Mouse (Mus musculus) skeletal muscle tissue, adult 2 months (tissue): ENCODE measurements around the gene Slco2b1.

Experiments
- DNase-seq: peaks from one replicate; pipeline ENCODE4 v3.0.0-alpha.2; 2012; ENCODE audit warnings: low read depth, low spot score

The Slco2b1 gene

DNA sequence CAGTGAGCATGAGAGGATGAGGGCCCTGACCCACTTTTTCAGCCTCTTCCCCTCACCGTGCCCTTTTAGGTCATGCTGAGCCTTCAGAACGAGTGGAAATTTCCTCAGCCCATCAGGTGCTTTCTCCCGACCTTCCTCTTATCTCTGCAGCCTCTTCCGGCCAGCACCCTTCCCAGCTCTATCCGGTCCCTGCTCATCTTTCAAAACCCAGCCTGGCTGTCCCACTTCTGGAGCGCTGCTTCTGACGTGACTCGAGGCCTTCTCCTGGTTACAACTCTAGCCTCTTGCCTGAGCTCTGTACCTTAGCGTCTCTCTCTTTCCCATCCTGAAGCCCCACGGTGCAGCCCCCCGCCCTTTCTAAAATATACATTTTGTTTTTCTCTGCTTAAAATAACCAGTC is 56.9 kb downstream of the Slco2b1 start:
- DNase-seq, result no peak

DNA sequence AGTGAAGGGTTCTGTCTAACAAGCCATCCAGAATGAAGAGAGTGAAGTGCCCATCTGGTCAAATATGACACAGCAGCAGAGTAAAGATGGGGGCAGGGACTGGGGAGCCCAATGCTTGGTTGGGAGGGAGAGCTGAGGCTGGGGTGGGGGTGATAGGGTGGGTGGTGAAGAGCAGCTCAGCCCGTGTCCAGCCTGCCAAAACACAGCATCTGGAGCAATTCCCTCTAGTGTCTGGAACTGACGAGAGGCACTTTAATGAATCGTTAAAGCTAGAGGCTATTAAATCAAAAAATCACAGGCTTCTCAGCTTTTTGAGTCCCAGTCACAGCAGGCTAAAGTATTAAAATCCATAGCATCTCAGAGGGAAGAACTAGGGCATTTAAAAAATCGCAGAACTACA is 61.6 kb downstream of the Slco2b1 start:
- DNase-seq, result no peak

DNA sequence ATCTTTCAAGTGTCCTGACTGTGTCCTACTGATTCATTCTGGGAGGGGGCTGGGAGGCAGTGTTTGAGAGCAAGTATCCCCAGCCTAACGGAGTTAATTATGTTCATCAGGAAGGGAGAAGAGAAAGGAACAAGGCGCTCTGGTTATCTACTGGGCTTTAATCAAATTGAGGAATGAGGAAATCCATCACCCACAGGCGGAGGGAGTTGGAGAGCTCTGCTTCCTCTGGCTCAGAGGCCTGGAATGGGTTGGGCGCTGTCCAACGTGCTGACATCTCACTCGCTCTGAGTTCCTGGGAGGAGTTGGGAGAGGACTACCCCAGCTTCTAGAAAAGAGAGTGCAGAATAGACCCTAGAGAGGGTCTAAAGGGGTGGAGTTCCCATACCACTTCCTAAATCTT is 62.5 kb downstream of the Slco2b1 start:
- DNase-seq, result no peak

DNA sequence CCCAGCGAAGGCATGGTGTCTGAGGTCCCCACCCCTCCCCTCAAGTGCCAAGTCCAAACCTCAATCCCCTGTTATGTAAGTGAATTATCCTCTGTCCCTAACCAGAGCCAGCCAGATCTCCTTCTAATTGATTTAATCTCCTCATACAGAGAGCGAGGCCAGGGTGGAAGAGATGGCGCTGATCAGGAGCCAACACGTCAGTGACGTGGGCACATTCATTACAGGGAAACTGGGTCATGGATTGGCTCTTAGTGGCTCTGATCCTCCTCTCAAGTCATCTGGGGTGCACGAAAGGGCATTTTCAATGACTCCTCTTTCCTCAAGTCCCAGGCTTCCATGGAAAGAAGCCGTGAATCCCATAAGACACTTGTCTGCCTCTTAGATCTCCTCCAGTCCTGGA is 66.4 kb downstream of the Slco2b1 start:
- no peak for DNase-seq

DNA sequence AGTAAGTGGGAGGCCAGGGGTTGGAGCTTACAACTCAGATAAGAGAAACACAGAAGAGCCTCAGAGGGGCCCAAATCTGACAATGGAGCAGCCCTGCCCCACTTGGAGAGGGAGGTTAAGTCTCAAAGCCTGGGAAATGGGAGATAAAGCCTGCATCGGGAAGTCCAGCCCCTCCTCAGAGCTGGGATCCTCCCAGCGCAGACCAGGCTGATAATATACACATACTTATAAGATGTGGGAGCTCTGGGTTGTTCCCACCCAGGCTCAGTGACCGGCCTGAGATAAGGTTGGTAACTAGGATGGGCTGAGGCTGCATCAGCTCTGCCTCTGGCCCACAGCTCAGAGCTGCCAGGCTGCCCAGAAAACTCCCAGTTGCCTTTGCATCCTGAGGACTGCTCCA is 69.1 kb downstream of the Slco2b1 start:
- DNase-seq, result no peak

DNA sequence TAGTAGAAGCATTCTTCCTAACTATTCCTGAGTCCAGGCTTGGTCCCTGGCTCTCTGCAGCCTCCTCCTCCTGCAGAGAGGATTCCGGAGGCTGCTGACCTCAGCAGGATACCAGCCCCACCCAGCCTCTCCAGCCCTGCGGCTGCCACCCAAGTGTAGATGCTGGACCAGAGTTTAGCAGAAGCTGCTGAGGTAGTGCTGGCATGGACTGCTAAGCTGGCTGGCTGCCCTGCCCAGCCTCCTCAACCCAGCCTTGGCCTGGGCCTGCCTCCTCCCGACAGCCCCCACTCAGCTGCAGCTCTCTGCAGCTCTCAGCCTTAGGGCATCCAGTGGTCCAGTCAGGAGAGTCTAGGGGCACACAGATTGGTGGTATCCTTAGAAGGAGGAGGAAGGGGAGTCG is 69.9 kb downstream of the Slco2b1 start:
- DNase-seq, result peak; percentile 93

DNA sequence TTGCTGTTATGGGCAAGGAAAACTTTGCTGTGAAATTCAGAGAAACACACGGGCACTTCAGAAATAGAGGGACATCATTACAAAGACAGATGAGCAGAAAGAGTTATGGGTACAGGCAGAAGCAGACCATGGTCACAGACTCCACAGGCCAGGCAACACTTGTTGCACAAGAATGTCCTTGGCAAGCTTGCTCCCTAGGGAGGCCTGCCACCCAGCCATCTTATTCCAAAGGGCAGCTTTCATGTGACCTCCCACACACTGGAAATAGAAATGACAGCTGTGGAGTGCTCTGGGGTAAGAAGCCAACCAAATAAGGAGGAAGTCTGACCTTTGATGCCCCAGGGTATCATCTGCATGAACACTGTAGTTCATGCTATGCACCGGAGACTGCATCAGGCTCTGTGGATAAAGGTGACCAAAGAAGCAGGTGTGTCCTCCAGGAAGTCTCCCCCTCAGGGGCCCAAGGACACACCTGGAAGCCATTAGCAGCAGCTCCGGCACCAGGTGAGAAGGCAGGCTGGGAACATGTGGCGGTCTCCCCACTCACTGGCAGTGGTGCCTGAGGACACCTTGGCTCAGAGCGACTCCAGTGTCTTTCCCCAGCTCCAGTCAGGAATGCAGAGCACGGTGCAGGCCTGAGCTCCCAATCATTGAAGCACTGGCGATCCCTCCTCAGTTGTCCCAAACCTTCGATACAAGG is 77.0 kb downstream of the Slco2b1 start:
- DNase-seq, result peak; percentile 97

DNA sequence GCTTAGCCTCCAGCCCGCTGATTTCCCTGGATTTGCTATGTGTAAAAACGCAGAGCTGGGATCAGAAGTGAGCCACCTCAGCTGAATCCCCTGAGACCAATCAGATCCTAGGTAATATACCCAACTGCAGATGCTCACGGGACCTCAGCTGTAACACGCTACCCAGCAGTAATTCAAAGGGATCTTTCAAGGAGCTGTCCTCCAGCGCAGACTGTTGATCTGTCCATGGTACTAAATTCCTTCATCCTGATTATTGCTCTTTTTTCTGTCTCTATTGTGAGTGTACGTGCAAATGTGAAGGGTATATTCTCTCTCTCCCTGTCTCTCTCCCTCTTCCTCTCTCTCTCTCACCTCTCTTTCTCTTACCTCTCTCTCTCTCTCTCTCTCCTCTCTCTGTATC is 78.9 kb downstream of the Slco2b1 start:
- no peak for DNase-seq

DNA sequence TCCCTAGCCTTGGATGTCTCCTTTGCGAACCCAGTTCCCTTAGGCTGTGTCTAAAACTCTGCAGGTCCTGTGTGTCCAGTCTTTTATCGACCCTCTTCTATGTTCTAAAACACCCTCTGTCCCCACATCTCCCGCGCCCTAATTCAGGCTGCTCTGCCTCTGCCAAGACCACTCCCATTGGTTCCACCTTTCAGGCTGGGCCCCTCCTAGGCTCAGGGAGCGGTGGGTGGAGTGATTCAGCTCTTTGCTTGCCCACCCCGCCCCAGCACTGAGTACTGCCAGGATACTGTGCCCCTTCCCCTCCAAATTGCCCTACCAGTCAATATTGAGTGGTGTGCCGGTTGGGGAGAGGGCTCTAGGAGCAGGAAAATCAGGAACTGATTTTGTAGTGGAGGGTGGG is 83.8 kb downstream of the Slco2b1 start:
- no peak for DNase-seq

DNA sequence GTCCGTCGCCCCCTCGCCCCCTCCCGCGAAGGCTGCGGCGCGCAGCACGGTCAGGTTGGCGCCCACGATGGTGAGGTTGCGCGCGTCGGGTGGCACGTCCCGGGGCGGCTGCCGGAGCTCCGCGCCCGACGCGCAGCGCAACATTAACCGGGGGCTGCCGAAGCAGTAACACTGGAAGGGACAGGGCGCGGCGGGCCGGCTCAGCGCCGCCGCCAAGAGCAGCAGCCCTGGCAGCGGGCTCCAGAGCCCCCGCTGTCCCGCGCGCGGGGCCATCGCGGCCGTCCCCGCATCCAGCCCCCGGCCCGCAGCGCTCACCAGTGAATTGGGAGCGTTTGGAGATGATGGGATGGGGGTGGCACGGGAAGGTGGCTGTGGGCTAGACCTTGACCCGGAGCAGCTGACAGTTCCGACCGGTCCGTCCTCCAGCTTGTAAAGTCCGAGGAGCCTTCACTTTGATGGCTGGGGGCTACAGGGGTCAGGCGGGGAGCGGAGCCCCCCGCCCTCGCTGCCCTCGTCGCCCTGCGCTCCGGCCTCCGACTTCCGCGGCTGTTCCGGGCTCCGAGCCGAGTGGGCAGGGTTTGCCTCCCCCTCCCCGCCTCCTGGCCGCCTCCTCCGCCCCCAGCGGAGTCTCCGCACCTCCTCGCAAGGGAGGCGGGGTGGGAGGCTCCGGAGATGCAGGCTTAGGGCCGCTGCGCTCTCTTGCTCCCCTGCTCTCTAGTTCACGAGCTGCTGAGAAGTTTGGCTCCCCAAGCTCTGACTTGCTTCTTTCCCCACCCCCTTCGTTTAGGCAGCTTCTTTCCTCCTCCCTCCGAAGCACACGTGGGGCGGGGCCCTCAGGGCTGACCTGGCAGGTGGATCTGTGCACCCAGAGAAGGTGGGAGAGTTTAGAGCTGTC is 84.5 kb downstream of the Slco2b1 start, which contains the start of gene Tpbgl:
Gene Tpbgl (minus strand): TSS at position 728 of the 895 bp plus-strand sequence.
- peak; percentile 78 for DNase-seq

DNA sequence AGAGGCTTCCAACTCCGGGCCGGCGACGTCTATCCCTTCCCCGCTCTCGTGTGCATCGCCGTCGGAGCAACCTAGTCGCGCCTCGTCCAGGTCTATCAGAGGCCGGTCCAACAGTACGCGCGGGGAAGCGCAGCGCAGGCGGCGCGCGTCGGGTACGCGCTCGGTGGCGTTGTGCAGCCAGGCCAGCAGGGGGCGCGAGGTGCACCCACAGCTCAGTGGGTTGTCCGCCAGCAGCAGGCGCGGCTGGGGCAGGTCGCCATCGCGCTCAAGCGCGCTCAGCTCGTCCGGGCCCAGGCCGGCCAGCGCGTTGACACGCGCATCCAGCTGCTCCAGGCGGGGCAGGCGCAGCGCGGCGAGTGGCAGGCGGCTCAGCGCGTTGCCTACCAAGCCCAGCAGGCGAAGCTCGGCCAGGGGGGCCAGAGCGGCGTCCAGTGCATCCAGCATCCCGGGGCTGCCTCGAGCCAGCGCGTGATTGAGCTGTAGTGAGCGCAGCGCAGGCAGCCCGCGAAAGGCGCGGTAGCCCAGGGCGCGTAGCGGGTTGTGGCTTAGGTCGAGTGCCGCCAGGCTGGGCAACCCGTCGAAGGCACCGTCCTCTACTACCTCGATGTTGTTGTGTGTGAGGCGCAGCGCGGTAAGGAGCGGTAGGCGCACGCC is 85.3 kb downstream of the Slco2b1 start:
- DNase-seq, result peak; percentile 94

DNA sequence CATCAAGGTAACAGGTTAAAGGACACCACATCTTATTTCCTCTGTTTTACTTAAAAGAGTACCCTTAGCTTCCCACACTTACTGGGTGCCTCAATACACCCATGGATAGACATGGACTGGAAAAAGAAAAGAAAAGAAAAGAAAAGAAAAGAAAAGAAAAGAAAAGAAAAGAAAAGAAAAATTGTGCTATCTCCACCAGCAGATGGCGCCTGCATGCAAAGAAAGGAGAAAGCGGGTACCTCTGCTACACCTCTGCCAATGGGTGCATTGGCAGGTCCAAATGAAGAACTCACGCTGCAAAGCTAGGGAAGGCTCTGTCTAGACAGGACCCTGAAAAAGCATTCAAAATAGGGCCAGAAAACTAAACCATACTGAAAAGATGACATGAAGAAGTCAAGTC is 92.3 kb downstream of the Slco2b1 start:
- DNase-seq, result no peak

DNA sequence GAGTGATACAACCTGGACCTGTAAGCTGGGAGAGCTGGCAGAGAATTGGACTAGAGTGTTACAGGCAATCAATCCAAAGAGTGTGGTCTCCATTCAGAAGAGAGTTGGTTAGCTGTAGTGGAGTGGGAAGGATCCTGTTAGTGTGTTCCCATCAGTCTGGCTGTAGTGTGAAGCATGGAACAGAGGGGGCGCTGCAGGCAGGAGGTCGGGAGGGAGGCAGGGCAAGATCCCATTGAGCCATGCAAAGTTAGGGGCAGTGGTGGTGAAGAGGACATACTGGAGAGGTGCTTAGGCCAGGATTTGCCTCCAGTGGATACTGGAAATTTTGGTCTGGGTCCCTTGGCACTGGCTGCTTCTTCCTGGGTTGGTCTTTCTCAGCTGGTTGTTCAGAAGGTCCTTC is 92.9 kb downstream of the Slco2b1 start:
- no peak for DNase-seq
